Mouse (Mus musculus) left cerebral cortex, adult 8-10 months (tissue): ENCODE measurements around the gene Ugt1a6b. TPM values are rescaled to one million over a fixed set of nuclear protein-coding genes. Genes with fewer than 3 reads are reported as not detected.
"Not testable (repeated sequence)": the region's sequence is repeated elsewhere in the genome, so short reads cannot be mapped to it uniquely, and the experiment has no call there.

Experiments used
- DNase-seq, 2 experiments: peaks; one replicate each; pipeline ENCODE4 v3.0.0; 2022; ENCODE audit warnings: low spot score in 2 of 2
- total RNA-seq, 4 experiments: library from RNA; stranded (reverse); gene quantifications; 2 replicates each; pipeline ENCODE4 v1.2.4; 2022

Ugt1a6b gene
- under 1 TPM in 2 of 4 experiments, not detected in 2; 0.28 to 0.32 TPM for total RNA-seq

DNA sequence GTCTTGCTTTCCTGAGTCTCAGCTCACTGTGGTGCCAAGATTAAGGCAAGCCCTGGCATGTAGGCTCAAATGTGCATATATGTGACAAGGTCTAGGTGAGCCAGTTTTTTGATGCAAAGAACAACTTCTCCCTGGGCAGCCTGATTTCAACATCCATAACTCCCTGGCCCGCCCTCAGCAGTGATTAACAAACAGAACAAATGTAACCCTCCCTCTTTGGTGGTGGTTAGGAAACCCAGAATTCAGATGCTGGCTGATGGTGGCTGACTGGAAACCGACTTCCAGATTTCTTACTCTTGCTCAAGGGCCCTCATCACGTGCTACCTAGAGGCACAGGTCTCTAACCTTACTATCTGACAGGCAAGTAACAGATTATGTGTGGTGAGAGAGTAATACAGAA, at the start of gene Ugt1a6b:
TSS of gene Ugt1a6b (plus strand) at position 234 of the 400 bp plus-strand sequence.
- not testable (repeated sequence) for DNase-seq

DNA sequence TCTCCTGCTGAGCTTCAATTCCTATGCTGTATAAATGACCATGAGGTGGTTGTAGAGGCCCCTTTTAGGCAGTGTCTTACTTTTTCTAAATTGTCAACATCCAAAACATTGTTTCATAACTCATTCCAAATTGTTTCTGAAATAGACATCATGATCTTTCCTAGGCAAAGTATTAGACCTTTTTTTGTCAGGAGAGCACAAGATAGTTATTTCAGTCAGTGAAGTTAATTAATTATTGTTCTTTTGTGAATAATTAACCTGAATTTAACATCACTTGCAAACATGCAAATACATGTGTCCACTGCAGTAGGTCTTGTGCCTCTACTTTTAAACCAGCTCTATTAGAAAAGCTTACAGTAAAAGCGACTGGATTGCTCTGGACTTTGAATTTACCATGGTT, 48.0 kb upstream of the Ugt1a6b start, which contains the start of gene Ugt1a10:
TSS of gene Ugt1a10 (plus strand) at position 301 of the 400 bp plus-strand sequence.
- DNase-seq, result no peak

DNA sequence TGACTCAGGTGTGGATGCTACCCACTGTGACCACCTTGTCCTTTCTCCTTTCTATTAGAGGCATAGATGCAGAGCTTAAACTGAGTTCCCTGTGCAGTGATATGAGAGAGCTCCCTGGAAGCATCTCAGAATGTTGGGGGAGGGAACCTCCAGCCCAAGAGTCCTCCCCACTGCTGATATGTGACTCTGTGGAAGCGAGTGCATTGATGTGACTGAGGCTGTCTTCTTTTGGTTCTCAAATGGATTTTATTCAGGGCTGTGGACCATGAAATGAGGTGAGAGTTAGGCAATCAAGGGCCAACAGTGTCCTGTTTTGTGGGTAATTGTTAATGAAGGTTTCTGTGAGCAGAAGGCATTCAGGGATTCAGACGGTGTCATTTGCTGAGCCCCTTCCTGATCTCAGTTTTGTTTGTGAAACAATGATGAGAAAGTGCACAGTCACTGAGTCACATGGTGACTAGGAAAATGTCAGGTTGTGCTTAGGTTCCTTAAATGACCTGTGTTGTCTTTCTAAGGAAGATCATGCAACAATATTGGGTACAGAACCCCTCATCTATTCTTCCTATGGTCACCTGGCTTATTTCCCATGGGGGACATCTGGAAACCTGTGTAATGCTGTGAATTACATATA, 36.5 kb upstream of the Ugt1a6b start:
- DNase-seq, result not testable (repeated sequence)

DNA sequence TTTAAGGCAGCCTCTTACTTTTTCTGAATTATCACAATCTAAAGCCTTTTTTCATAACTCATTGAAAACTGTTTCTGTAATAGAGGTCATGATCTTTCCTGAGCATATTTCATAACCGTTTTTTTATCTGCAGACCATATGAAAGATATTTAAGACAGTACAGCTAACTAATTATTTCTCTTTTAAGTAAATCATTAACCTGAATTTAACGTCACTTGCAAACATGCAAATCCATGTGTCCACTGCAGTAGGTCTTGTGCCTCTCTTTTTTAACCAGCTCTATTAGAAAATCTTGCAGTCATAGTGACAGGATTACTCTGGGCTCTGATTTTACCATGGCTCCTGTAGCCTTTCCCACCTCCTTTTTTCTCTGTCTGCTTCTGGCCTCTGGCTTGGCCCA, 32.6 kb upstream of the Ugt1a6b start, which contains the start of gene Ugt1a9:
TSS of gene Ugt1a9 (plus strand) at position 306 of the 400 bp plus-strand sequence.
- no peak for DNase-seq

DNA sequence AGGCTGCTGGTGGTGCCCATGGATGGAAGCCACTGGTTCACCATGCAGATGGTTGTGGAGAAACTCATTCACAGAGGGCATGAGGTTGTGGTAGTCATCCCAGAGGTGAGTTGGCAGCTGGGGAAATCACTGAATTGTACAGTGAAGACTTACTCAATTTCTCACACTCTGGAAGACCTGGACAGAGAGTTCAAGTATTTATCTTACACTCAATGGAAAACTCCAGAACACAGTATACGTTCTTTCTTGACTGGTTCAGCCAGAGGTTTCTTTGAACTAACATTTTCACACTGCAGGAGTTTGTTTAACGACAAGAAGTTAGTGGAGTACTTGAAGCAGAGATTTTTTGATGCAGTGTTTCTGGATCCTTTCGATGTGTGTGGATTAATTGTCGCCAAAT, 32.1 kb upstream of the Ugt1a6b start:
- DNase-seq, result no peak

DNA sequence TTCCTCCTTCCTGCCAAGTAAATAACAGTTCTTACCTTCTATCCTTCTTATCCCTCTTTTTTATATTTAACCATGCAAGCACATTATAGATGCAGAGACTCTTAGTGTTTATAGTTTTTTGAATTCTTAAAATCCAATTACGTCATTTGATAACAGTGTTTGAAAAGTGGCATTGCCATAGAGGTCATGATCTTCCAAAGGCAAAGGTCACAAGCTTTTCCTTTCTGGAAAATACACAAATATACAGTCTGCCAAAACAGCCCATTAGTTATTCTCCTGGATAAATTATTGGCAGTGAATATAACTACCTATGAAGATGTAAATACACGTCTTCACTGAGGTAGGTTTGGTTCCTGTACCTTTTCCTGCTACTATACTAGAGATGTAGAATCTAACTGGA, 28.6 kb upstream of the Ugt1a6b start:
- no peak for DNase-seq

DNA sequence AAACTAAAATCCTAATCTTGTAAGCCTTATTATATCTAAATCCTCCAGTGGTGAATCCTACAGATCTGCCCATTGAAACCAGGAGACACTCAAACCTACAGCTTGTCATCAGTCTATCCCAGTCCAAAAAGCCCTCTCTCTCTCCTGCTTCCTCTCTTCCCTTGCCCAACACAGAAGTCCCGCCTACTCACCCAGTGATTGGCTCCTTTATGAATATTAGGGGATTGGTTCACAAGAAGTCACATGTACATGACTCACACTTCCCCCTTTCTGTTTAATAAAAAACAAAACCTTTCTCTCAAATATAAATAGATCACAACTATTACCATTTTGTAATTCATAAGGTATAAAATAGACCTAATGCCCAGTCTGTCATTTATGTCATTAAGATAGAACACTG, 25.9 kb upstream of the Ugt1a6b start:
- DNase-seq, result no peak

DNA sequence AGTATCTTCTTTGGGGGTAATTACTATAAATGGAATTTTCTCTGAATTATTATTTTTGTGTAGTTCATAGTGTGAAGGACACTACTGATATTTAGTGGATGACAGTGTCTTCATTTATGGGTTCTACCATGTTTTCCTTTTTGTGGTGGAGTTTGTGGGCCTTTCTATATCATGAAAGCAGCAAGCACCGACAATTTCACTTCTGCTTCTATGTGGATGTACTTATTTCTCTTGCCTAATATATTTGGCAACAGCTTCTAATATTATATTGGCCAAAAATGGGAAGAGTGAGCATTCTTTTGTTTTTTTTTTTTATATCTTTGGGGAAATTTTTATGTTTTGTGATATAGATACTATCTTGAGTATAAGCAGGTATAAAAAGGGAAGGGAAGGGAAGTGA, 21.4 kb upstream of the Ugt1a6b start:
- DNase-seq, result no peak

DNA sequence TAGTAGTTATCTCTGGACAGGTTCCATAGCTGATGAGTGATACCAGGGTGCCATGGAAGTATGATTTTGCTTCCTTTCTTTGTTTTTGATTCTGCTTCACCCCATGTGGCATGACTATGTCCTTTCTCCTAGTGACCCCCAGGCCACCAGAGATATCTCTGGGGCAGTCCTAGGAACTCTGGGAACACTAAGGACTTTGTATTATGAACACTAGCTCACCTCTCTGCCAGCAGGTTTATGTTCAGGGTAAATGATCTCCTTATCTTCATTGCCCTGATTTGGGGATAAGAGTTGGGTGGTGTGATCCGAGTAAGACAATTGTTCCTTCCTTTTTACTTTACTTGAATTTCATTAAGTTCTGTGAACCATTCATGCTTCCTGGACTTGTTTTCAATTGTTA, 16.9 kb upstream of the Ugt1a6b start:
- no peak for DNase-seq

DNA sequence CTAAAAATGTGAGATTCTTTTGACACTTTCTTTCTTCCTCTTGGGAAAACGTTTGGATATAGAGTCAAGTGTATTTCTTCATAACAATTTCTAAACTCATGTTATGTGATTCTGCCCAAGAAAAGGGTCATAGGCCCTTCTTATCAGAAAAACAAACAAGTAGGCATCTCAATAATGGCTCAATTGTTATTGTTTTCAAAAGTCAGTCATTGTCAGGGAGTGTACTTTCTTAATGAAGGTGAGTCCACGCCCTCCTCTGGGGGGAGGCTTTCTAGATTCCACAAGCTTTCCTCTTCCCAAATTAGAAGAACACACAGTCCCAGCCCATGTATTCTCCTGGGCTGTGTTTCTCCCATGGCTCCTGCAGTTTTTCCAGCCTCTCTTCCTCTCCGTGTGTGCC, 15.5 kb upstream of the Ugt1a6b start, which contains the start of gene Ugt1a8:
TSS of gene Ugt1a8 (plus strand) at position 301 of the 400 bp plus-strand sequence.
- no peak for DNase-seq

DNA sequence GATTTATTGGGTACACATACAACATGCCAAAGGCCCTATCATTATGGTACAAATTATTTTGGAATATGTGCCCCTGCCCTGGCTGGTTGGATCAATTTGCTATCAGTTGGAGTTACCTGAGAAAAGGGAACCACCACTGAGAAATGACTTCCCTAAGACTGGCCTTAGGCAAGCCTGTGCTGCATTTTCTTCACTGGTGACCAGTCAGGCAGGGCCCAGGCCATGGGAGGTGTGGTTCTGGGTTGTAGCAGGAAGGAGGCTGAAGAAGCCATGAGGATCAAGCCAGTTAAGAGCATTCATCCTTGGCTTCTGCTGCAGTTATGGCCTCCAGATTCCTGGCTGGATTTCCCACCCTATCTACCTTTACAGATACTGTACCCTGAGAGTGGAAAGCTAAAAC, 10.7 kb upstream of the Ugt1a6b start:
- DNase-seq, result no peak

DNA sequence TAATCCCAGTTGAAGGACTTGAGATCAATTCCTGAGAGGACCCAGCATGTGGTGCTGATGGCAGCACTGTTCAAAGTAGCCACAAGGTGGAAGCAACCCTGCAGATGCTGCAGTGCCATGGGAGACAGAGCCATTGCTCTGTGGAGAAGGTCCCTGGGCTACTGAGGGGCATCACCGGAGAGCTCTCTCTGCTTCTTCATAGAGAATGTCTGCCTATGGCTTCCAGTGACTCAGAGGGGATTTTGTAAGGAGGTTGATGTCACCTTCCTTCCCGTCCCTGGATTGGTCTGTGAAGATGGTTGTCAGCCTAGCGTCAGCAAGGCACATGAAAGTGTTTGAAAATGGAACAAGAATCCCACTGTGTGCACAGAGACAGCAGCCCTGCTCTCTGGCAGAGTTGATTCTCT, 8.8 kb upstream of the Ugt1a6b start:
- not testable (repeated sequence) for DNase-seq

DNA sequence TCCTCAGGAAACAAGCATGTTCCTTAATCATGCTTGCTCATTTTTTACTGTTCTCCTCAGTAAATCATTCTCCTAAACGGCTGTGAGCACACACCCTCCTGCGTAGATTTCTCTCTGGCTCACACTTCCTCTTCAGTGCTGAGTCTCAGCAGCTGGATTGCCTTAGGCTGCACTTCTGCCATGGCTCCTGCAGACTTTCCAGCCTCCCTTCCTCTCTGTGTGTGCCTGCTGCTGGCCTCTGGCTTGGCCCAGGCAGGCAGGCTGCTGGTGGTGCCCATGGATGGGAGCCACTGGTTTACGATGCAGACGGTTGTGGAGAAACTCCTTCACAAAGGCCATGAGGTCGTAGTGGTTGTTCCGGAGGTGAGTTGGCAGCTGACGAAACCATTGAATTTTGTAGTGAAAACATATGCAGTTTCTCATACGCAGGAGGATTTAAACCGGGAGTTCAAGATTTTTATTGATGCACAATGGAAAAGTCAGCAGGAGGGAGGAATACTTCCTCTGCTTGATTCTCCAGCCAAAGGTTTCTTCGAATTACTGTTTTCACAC, 8.0 kb upstream of the Ugt1a6b start, which contains the start of gene Ugt1a7c:
TSS of gene Ugt1a7c (plus strand) at position 122 of the 552 bp plus-strand sequence.
- no peak for DNase-seq

DNA sequence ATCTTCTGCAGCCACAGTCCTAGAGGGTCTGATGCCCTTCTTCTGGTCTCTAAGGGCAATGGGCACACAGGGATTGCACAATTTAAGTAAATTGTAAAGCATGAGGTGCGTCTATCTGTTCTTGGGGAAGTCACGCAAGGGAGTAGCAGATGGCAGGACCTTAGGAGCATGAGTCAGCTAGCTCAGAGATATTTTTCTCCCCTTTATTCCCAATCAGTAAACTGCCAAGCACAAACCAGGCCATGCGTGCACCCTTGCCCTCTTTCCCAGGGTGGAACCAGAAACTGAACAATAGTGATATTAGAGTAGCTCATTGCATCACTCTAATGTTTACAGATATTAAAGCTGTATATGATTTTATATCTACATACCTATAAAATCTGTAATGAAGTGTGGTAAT, 4.5 kb upstream of the Ugt1a6b start:
- DNase-seq, result not testable (repeated sequence)

DNA sequence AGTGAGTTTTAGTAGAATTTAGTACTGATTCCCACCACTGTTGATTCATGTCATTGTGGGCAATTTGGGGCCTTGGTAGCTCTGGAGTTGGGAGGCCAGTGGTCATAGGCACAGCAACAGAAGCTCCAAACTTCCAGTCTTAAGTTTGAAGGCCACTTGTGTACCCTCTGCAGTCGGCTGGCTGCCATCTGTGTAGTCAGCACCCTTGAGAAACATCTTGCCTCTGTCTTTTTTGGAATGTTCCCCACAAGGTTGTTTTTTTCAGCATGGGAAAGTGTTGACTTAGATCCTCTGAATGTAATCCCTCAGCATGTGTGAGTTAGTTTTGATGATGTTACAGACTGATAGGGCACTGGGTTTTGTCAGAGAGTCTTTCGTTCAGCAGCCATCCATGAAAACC, 3.4 kb upstream of the Ugt1a6b start:
- DNase-seq, result not testable (repeated sequence)

DNA sequence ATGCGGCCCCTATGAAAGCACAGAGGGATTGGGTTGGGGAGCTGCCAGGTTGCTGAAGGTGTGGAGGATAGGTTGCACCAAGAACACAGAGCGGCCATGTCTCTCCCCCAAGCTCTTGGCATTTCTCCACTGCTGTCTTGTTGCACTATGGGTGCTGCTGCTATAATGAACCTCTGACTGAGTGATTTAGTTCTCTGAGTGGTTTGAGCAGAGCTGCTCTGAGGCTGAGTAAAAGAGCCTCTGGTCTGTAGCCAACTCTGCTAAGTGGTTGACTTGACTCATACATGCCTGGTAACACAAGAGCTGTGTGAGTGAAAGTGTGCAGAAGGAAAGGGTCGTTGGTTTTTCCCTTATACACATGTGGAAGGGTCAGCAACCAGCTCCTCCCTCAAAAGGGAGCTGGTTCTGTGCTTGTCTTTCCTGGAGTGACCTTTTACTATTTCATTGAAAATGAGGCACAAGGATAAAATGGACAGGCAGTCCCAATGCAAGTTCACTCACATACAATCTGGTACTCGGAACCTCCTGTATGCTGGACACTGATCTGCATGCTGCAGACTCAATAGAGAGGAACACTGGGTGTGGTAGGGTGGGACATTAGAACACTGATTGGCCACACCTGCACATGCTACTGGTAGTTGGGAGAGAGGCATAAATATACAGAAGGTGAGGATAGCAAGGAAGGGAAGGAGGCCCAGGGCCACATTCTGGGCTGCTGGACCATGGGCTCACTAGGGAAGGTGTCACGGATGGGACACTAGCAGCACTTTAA, 831 bp downstream of the Ugt1a6b start:
- not testable (repeated sequence) for DNase-seq

DNA sequence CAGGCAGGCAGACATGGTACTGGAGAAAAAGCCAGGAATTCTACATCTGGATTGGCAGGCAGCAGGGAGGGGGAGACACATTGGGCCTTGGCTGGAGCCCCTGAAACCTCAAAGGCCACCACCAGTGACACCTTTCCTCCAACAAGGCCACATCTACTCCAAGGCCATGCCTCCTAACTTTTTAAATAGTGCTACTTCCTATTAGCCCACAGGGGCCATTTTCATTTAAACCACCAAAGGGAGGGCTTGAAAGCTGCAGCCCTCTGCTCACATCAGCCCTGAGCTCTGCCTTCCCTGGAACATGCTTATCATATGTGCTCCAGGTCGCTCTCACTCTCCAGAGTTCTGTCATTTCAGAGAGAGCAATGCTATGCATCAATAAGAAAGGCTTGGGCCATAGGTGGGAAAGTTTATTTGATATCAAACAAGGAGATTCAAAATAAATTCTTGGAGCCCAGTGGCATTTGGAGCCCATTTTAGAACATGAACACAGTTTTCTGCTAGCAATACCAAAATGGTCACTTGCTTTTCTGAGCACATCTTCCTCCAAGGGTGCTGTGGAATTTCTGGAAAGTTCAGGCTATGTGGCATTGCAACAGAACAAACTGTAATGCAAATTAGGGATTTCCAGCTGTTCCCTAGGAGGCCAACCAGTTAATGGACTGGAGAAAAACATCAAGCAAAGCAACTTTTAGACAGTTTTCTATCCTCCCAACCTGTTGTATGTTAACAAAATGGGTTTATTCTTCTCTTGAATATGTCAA, 1.8 kb downstream of the Ugt1a6b start:
- DNase-seq, result no peak

DNA sequence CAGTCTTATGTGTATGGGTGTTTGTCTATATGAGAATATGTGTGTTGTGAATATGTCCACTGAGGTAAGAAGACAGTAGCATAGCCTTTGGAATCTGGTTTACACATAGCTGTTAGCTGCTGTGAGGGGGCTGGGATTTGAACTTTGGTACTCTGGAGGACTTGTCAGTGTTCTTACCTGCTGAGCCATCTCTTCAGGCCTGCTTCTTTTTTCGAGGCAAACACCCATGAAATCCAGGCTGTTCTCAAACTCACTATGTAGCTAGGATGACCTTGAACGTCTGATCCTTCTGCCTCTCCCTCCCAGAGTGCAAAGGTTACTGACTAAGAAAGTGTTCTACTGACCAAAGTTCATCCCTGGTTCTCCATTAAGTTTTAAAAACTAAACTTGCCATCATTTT, 2.6 kb downstream of the Ugt1a6b start:
- DNase-seq, result no peak

DNA sequence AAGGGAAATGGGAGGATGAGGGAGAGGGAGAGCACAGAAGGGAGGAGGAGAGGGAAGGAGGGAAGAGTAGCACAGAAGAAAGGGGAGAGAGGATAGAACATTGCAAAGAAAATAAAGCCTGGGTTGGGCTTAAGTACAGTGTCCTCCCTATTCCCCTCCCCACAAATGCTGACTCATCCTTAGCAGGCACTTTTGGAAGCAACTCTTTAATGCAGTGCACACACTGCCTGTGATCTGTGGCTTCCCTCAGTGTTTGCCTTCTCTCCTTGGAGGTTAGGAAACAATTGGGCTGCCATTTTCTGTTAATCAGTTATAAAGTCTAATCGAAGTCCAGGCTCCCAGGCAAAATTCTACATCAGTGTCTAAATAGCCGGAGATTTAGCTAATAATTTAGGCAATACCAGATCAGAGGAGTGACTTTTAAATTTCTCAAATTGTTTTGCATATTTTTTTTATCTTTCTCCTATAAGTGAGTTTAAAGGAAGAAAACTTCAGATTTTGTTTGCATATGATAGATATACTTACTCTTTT, 6.0 kb downstream of the Ugt1a6b start:
- DNase-seq, result not testable (repeated sequence)

DNA sequence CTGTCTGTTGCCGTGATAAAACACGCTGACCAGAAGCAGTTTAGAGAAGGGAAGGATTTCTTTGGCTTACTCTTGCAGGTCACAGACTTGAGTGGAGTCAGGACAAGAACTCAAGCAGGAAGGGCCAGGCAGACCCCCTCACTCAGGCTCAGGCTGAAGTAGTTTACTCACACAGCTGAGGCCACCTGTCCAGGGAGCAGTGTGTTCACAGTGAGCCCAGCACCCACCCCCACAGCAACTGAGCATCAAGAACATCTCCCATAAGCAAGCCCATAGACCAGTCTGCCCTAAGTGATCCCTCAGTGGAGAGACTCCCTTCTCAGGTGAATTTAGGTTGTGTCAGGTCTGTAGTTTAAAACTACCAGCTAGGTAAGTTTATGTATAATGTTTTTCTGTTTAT, 6.6 kb downstream of the Ugt1a6b start:
- not testable (repeated sequence) for DNase-seq

DNA sequence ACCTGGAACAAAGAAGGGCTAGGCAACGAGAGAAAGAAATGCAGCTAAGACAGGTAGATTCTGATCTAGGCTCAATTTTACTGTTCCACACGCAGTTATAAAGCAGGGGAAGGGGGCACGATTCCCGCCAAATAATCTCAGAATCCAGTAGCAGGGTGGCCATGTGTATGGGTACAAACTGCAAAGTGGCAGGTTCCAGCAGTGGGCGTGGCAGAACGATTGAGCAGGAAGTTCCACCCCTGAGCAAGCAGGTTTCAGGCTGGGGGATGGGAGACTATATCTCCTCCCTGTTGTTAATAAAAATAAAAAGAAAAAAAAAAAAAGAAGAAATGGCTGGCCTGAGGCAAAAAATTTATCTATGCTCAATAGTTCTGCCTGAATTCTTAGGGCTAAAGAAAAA, 9.7 kb downstream of the Ugt1a6b start:
- not testable (repeated sequence) for DNase-seq
